Mouse (Mus musculus) lung, postnatal 25 days (tissue): Measurements from ENCODE around the gene Pitpnm2.
A peak's percentile ranks its signal among the peaks of the same experiment; 100 is the strongest.
"Not testable (repeated sequence)": the region's sequence is repeated elsewhere in the genome, so short reads cannot be mapped to it uniquely, and the experiment has no call there.

ENCODE experiments used
- DNase-seq: peaks from one replicate; pipeline ENCODE4 v3.0.0; 2022; ENCODE audit warnings: low spot score

The Pitpnm2 gene

DNA sequence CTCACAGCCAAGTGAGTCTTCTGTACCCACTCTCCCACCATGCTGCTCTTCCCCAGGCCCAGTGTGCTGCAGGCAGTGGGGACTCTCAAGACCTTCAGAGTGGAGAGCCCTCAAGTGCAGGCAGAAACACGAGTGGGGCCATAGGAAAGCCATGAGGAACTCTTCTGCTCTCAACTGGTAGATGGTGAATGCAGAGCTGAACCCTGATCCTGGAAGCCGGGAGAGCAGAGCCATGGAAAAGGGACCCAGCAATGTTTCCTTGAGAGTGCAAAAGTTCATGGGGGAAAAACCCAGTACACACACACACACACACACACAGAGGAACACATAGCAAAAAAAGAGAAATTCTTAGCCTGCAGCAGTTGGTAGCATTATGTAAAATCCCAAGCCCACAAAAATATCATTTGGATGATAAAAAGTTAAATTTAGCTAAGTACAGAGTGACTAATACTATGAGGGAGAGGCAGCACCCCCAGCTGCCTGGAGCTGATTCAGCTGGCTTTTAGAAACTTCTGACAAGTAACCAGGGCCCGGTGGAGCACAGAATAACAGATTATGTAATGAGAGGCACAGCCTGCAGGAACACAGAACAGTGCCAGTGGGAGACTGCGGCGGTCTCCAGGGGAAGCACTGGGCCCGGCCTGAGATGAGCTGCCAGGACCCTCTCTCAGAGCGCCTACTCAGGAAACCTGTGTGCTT, 28.4 kb downstream of the Pitpnm2 start:
- DNase-seq: peak; percentile 83

DNA sequence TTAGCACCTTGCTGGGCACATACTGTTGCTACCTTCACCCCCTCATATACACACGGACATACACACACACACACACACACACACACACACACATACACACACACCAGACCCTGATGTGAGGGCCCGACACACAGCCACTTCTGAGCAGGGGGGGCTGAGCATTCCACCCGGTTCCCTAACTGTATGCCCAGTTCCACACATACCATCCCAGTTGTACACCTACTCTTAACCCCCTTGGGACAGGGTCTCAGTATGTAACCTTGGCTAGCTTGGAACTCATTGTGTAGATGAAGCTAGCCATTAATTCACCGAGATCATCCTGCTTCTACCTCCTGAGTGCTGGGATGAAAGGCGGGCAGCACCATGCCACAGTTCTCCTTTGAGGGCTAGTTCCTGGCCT, 29.0 kb downstream of the Pitpnm2 start:
- no peak for DNase-seq

GRCm38 (mm10) chr5:124219431-124219830, 30.1 kb downstream of the Pitpnm2 start:
- no peak for DNase-seq

- DNase-seq: no peak
Observed at GRCm38 (mm10) chr5:124218986-124219385, 30.6 kb downstream of the Pitpnm2 start.

DNA sequence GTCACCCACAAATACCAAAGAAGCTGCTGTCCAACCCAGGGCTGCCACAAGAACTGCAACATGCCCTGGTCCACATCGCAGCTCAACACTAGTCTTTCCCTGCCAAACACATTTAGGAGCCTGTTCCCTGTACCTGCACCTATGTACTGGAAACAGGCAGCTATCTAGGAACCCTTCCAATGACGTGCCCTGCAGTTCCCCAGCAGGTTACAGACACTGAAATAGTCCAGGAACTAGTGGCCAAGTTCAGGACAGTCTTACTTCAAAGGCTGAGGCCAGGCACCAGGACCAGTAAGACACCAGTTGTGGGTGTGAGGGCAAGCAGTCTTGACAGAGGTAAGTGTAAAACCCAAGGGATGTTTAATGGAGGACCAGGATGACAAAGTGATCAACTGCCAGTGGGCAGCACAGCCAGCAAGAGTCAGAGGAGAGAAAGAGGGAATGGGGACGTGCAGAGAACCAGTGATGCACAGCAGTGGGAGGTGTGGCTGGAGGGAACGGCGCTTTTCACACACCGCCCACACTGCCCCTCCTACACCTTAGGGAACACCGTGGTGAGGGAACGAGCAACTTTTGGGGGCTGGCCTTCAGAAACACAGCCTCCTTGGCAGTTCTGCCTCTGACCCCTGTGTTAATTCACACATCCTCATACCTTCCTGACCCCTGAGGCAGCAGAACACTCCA, 31.9 kb downstream of the Pitpnm2 start:
- DNase-seq: no peak

GRCm38 (mm10) chr5:124217092-124217491, 32.5 kb downstream of the Pitpnm2 start:
- not testable (repeated sequence) for DNase-seq

DNA sequence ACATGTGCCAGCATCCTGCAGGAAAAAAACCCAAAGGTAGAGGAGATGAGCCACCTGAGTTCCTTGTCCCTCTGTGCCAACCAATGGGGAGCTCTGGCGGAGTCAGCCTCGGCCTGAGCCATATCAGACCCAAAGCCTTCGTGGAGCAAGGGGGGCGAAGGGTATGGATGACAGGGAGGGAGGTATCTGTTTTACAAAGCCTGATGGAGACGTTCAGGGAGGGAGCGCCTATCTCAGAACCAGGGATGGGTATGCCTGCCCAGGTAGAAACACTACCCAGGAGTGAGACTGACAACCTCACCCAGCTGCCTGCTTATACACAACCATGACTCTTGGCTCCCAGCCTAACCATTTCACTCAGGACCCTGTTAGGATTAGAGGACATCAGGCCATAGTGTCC, 33.2 kb downstream of the Pitpnm2 start:
- DNase-seq: no peak

- no peak for DNase-seq
Observed at GRCm38 (mm10) chr5:124215647-124216046, 33.9 kb downstream of the Pitpnm2 start.

DNA sequence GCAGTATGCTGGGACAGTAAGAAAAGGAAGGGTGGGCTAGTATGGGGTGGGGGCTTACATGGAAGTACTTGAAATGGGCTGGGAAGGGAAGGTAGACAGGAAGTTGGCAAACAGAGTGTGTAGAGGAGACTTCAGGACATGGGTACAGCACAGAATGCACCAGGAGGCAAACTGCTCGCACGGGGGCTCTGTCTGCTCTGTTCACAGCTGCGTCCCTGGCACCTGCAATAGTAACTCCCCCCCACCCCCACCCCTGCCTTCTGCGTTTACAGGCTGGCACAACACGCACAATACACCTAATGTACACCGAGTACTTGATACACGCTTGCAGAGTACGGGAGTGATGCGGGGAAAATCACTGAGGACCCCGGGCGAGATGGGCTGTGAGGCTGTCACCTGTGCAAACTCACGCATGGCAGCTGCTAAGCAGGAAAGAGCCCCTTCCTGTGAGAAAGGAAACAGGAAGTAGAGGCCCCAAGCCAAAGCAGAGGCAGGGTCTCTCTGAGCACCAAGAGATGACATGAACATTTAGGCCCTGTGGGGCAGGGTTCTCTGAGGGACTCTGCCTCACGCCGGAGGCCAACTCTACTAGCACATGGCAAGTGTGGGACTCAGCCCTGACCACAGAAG, 34.9 kb downstream of the Pitpnm2 start:
- no peak for DNase-seq

DNA sequence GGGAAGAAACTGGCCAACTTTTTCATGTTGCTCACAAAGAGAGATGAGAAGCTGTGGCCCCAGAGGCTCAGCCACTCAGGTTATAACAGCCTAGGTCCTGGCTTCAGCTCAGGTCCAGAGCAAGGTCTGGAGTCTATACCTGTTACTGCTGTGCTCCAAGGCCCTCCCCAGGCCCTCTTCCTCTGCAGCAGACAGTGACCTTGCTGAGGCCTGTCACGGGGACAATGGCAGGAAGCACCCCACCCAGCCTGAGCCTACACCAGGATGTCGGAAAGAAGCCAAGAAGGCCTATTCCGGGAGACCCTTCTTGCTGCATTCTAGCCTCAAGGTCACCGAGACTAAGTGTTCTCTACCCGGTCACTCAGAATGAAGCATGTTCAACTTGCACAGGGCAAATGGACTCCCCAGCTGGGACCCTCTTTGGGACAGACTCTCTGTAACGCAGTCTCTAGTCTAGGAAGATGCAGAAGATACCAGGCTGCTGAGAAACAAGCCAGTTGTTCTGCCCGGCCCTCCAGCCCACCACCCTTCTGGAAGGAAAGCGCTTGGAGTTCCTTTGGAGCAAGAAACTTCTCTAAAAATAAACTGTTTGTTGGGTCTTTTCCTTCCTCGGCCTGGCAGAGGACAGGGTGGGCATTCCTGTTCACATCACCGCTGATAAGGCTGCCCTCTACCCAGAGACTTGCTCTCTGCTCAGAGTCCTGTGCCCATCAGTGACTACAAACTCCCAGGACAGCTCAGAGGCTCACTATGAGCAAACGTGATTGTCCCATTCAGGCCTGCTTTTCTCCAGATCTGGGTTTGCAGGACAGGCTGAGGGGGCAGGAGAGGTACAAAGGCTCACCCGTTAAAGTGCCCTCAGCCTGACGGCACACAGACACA, 35.7 kb downstream of the Pitpnm2 start:
- peak; percentile 89 for DNase-seq

- no peak for DNase-seq
Observed at GRCm38 (mm10) chr5:124211669-124212068, 37.9 kb downstream of the Pitpnm2 start.

- no peak for DNase-seq
Observed at GRCm38 (mm10) chr5:124211234-124211633, 38.3 kb downstream of the Pitpnm2 start.

DNA sequence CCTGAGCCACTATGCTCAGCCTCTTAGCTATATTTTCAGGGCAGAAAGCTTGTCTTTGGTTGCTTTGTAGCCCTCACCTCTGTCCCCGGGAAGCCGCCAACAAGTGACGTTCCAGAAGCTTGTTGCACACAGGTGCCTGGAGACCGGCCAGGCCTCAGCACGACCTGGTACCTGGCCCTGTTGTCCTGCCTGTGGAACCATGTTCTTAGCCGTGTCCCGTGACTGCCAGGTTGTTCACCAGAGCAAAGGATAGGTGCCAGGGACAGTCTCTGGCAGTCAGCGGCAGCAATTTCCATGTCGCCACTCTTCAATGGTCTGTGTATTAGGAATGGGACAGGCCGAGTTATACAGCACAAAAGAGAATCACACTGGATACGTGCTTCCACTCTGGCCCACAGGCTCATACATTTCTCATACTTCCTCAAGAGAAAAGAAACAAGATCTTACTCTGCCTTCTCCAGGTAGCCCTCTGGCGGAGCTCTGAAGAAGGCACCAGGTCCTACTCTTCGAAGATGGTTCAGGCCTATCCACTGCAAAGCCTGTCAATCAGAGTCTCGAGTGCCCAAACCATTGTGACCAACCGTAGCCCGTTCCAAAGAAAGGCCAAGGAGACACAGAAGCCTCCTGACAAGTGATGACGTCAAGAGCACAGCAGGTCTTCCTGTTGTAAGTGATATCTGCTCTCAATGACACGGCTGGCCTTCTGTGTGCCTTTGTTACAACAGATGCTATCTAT, 39.1 kb downstream of the Pitpnm2 start:
- DNase-seq: no peak

- no peak for DNase-seq
Observed at GRCm38 (mm10) chr5:124209850-124210249, 39.7 kb downstream of the Pitpnm2 start.

DNA sequence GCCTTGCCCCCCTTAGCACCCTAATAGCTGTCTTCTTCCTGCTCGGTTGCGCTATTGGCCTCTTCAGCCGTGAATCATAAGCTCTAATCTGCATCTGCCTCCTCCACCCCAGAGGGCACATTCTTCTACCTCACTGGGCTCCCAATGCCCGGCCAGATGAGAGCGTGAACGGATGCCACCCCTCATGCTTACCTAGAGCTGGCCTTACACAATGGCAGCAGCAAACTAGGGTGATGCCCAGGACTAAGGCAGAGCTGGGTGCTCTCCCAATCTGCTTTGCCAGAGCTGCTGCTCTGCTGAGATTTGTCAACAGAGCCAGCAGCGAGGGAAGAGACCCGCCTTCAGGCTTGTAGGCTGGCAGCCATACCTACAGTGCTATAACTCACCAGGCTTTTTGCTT, 41.5 kb downstream of the Pitpnm2 start:
- no peak for DNase-seq

DNA sequence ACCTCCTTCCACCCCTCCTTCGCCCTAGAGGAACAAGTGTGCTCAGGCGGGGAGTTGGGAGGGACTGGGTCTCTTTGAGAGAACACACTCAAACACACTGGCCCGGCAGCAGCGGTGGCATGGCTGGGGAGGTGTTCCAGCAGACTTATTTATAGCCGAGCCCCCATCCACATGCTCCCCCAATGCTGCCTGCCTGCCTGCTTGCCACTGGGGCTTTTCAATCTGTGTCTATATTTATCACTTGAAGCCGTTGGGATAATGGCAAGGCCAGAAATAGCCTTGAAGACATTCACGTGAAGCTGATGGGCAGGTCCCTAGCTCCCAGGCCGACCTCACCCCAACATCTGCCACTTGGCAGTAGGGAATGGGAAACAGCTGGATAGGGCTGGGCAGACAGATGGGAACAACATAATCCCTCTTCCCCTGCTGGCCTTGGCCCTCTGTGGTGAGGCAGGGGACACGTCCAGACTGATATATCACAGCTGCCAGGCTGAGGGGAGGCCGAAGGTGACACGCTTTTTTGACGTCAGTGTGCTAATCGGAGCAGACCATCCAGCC, 43.0 kb downstream of the Pitpnm2 start:
- DNase-seq: peak; percentile 73

- no peak for DNase-seq
Observed at GRCm38 (mm10) chr5:124205809-124206380, 43.7 kb downstream of the Pitpnm2 start.

DNA sequence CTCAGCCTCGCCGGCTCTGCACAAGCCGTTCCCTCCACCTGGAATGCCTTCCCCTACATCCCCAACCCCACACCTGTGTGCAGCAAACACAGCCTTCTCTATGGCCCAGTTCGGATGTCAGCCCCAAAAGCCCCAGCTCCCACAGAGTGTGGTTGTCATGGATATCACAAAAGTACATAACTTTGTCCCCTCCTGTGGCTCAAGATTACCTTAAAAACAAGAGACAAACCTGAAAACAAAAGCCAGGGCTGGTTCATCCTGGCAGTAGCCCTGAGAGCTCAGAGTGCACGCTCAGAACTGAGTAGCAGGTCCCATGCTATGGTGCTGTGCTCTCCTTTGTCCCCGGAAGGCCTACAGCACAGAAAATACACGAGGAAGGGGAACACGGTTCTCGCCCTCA, 44.3 kb downstream of the Pitpnm2 start:
- DNase-seq: no peak

- DNase-seq: no peak
Observed at GRCm38 (mm10) chr5:124204127-124204794, 45.3 kb downstream of the Pitpnm2 start.

GRCm38 (mm10) chr5:124203251-124203650, 46.3 kb downstream of the Pitpnm2 start:
- no peak for DNase-seq
